Mouse (Mus musculus) ovary, postnatal 14 days (tissue): Measurements from ENCODE around the gene Hoxd4.

Source experiments
- DNase-seq: peaks from one replicate; pipeline ENCODE4 v3.0.0; 2022; ENCODE audit warnings: low spot score

Hoxd4 gene

DNA sequence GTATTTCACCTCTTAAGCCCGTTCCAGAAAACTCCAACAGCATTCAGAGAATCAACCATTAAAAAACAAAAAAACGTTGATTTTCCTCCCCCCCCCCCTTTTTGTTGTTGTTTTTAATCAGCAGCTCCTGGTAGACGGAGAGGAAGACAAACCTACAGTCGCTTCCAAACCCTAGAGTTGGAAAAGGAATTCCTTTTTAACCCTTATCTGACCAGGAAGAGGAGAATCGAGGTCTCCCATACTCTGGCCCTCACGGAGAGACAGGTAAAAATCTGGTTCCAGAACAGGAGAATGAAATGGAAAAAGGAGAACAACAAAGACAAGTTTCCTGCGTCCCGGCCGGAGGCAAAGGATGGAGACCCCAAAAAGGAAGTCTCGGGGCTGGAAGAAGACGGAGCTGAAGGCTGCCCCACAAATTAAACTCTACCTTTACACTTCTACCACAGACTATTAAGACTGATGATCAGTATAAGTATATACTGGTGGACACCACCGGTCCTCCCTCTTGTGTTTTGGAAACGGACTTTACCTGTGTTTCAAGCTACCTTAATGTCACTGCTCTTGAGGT lies 5.3 kb upstream of the Hoxd4 start:
- no peak for DNase-seq

DNA sequence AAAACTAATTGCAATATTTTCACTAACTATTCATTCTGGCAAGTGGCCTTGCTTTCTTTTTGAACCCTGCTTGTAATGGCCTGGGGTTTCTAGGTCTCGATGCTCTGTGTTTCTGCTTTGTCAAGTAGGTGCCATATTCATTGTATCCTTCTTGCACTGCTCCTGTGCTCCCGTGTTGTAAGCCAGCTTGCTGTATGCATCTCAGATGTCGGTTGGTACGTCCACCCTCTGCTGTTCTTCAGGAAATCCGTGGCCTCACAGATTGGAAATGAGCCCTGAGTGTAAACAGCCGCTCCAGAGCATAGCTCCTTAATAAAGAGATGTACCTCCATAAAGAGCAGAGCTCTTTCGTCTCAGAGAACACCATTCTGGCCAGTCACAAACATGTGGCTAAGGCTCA lies 4.1 kb upstream of the Hoxd4 start:
- DNase-seq, result no peak

DNA sequence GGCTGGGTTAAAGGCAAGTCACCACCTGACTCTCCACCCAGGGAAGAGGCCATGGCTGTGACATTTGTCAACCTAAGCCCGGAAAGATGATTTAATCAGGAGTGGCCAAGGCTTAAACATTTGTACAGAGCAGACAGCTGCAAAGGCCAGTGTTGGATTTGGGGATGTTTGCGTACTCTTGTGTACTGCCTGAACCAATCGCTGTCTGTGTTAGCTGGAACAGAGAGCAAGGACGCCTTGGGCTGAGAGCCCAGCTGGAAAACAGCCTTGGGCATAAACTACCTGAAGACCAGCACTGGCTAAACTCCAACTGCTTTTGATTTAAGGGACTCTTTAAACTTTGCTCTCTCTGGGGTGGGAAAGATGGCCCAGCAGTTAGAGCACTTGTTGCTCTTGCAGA lies 3.1 kb upstream of the Hoxd4 start:
- no peak for DNase-seq

DNA sequence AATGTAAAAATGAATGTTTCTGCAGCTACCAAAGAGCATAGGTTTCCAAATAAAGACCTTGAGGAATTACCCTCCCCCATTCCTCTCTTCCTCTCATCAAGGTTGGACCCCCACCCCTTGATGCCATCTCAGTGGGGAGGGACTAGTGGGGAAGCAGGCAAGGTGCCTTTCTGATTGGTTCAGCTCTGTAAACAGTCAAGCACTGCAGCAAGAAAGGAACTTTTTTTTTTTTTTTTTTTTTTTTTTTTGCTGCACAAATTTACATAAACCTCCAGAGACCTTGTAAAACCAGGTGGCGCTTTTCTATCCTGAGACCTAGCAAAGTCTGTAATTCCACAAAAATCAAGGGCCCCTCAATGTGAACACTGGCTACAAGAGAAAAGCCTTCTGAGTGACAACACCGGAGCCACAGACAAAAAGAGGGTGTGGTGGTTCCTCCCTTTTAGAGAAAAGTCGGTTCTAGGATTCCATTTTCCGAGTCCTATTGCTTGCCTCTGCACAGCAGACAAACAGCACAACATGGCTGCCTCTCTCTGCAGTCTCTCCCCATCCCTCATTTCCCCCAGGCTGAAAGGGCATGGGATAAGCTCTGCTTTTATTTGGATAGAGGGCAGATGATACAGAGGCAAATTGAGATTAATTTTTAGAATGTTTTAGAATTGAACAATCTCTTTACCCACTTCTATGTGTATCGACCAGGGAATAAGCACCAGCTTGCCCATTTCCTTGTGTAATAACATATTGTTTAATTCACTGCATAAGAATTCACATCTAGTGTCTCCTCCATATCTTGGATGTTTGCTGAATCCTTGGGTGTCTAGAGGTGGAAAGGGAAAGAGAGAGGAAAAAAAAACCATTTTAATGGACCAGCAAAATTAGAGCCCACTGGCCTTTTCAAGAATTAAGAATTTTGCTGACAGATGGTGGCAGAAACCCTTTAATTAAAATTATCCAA lies 2.0 kb upstream of the Hoxd4 start:
- DNase-seq, result no peak

DNA sequence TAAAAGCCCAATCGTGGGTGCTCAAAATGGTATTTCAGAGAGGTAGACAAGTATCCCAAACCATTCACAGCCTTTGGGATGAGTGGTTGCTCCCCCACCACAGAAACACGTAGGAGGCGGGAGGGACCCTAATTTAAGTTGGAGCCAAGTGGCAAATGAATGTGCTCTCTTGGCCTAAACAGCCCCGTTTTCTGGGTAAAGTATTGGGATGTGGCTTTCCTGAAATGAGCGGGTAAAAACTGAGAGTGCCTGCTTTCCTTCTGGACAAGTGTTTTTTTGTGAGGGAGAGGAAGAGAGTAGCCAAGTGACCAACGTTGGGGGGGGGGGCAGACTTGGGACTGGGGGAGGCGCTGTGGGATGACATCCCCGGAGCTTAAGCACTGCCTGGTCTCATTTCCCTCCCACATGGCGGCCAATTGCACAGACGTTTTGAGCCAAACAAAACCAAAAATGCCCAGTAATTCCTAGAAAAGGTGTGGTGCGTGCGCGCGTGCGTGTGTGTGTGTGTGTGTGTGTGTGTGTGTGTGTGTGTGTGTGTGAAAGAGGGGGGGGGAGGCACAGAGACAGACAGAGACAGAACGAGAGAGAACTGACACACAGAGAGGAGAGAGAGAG lies 693 bp upstream of the Hoxd4 start:
- no peak for DNase-seq

DNA sequence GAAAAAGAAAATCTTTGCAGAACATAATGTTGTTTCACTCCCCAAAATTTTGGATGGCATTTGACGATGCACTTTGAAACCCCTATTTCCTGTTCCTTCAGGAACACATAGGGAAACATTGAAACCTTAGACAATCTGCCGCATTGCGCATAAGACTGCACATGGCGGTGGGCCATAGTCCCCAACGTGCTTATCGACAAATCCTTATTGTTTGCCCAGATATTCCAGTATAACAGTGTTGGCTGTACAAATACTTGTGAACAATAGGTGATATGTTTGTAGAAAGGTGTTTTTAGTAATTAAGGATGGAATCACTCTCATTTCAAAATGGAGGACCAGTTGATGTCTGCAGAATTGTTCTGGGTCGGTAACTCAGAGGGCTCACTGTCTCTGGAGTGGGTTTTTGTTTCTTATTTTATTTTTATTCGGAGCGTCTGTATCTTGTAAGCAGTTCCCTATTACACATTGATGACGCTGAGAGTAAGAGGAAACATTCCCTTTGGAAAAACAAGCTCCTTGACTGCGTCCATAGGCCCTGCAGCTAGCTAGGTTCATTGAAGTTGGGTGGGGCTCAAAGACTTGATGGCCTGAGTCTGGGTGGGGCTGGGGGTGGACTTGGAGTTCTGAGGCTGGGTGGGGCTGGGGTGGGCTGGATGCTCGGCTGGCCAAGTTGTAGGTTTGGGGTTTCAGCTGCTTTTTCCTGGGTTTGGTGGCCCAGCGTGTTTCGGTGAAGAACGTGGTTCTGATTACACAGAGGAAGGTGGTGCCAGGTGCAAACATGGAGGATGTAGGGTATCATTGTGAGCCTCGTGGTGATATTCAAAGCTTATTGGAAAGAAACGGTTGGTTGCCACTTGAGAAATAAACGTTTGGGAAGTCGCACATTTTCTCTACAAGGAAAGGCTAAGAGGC lies 1.8 kb downstream of the Hoxd4 start:
- DNase-seq, result no peak

DNA sequence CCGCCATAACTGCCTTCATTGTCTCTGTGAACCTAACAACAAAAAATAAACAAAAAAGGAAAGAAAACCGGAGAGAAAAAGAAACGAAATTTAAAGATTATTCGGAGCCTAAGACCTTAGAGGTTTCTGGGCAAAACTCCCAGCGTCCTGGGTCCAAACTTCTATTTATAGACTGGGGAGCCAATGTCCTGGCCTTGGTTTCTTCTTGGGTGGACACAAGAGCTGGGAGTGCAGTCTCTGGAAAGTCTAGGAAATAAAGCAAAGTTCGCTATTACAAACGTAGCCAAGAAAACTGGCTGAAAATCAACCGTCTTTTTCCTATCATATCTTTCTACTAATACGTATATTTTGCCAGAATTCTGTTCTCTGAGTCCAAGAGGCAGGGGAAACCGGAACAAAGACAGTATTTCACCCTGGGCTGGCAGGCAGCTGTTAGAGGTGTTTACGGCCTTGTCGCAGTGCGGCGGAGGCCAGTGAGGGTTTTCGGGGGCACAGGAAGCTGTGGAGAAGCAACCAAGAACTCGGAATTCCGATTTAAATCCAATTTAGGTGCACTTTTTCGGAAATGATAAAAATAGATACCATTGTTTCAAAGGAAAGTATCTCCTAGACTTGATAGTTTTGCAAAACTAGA lies 2.5 kb downstream of the Hoxd4 start:
- DNase-seq, result no peak

DNA sequence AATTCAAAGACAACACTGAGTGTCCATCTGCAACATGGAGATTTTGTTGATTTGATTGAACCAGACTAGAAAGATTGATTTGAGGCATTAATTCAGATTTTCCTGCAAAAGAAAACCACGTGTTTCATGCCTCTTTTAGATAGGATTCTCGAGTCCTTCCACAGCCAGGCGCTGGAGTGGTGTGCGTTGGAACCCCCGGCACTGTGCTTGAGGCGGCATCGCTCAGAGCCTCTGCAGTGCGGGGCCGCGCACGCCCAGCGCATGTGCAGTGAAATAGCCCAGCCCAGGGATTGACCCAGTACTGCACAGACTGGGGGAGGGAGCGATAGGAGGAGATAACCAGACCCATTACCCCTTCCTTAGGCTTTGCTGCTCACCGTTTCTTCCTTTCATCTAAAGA lies 3.2 kb downstream of the Hoxd4 start:
- DNase-seq, result no peak

DNA sequence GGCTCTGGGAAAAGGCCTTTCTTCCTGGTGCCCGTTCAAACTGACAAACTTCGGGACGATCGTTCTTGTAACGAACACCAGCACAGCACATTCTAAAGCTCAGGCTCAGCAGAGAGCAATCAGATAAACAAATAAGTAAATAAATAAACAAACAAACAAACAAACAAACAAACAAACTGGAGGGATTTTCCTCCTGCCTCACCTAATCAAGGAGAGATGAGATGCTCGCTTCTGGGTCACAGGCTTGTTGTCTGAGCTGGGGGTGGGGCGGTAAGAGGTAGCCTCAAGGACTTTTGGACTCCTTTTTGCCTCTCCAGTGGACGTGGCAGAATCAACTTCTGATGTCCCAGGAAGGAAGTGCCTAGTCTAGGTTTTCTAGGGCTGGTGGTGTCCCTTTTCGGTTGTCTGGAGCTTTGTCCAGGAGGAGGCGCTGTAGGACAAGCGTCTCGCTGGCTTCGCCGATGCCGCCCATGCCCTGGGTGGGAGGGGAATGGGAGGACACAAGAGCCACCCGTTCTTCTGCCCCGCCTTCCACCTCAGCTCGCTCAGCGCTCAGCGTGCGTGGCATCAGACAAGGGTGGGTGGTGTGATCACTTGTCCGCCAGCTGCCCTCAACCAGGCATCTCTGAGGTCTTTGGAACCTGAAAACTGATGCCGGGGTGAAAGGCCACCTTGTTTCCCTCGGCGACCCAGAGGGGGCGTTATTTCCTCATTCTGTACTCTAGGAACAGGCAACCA lies 3.9 kb downstream of the Hoxd4 start:
- DNase-seq, result peak; percentile 95

DNA sequence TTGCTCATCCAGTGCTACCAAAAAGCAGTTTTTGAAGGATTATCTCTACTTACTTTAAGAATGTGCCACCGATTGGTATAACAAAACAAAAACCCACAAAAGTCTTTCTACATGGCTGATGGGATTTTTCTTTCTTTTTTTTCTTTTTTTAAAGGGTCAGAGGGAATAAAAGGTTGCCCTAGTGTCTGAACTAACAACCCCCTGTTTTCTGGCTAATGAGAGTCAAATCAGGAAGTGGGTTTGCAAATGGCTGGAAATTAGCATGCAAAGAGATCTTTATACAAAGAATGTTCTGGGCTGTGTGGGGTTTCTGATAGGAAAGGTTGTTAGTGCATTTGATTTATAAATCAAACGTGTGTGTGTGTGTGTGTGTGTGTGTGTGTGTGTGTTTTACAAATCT lies 8.7 kb downstream of the Hoxd4 start:
- no peak for DNase-seq

DNA sequence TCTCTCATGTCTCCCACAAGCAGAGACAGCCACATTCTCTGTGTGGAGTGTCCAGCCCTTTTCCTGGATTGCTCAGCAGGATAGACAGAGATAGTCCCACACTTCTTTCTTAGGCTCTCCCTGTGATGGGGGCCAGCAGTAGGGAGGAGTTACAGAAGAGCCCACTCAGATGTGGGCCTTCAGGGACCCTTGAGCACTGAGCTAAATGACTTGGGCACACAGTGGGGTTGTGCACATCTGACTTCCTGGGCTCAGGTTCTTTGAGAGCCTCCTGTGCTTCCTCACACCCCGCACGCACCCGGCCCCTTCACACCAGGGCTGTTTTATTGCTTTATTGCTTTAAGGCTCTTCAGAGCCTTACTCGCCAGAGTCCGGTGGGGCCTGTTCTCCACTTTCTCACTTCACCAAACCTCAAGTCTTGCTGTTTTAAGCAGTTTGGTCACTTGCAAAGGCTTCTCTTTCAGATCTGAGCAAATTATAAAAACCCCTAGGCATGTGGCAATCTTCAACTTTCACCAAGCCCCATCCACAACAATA lies 9.3 kb downstream of the Hoxd4 start:
- no peak for DNase-seq

DNA sequence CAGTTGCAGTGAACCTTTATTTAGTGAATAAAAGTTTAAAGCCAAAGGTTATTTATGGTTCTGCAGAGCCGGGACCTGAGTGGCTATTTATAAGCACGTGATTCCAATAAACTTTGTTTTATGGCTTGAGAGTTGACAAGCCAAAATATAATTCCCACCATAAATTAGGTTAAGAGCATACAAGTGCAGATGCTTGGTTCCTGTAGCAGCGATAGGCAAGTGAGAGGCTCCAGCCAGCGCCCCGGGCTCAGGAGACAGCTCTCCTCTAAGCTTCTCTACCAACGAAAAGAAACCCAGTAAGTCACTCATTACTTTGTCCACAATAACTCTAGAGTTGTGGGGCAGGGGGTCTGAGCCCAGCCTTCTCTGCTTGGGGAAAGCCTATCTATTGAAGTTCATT lies 10.2 kb downstream of the Hoxd4 start:
- DNase-seq, result no peak

DNA sequence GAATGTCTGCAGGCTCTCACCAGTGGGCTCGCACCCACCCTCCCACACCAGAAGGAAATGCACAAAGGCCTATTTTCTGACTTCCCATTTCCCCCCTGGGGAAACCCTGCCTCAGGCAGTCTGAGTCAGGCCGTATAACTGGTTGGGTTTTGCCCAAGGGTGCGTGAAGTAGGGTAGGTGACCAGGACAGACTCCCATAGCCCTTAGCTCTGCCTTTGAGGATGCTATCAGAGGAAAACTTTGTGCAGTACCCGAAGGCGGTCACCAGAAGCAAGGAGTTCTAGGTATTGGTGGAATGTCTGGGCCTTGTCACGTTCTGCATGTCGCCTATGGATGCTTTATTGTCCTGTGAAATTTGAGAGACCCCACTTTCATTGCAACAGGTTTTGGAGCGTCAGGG lies 11.2 kb downstream of the Hoxd4 start:
- no peak for DNase-seq

DNA sequence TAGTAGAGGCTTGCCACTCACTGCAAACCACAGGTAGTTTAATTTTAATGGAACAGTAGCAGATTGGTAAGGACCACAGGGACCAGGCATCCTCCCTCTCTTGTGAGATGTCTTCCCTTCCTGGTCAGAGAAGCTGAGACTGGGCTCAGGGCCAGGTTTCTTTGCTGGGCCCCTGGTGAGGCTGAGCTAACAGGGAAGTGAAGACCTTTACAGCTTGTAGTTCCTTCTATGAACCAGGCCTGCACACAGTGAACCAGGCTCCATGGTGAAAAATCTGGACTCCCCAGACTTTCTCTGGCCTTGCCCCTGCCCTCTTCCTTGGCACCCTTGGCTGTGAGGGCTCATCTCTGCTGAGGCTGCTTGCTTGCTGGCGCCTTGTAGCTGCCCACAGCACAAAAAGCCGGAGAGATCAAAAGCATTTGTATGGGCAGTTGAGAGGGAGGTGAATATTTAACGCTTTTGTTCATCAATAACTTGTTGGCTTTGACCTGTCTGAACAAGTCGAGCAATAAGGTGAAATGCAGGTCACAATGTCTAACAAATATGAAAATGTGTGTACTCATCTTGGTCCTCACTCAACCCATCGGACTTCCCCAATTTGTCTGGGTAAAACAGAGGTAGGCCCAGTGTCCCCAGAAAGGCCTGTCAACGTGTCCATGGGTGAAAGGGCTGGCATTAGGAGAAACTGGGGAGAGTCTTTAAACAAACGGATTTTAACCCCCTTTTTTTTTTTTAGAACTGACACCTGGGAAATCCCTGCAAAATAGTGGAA lies 12.7 kb downstream of the Hoxd4 start:
- DNase-seq, result no peak

DNA sequence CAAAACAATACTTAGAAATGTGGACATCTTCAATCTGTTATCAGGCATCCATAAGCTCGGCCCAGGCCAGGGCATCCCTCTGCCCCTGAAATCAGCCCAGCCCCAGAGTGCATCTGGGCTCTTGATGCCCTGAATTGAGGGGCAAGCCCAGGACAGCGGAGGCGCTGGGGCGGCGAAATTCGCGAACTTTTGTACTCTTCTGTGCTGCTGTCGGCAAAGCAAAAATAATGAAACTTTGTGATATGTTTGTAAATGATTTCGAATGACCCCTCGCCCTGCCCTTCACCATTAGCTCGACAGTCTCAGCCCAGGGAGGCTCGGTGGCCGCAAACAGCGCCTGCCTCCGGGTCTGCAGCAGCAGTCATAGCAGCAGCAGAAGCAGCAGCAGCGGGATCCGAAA lies 13.4 kb downstream of the Hoxd4 start:
- DNase-seq, result no peak

DNA sequence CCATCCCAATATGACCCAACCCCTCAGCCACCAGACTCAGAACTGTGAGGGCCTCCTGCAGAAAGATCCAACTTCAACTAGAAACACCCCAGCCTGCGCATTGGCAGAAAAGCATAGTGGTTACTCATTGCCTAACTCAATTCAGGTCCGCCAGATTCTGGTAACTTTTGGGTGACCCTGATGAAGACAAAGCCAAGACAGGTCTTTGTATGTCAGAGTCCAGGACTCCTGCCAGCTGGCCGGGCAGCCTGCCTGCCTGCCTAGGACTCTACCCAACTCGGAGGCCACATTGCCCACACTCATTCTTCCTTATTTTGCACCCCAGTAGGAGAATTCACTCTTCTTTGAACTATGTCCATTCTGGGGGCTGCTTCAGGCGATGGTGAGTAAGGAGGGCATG lies 14.8 kb downstream of the Hoxd4 start, which contains the start of gene Gm28230:
Gene Gm28230 (plus strand): TSS at position 178 of the 400 bp plus-strand sequence.
- DNase-seq, result no peak

DNA sequence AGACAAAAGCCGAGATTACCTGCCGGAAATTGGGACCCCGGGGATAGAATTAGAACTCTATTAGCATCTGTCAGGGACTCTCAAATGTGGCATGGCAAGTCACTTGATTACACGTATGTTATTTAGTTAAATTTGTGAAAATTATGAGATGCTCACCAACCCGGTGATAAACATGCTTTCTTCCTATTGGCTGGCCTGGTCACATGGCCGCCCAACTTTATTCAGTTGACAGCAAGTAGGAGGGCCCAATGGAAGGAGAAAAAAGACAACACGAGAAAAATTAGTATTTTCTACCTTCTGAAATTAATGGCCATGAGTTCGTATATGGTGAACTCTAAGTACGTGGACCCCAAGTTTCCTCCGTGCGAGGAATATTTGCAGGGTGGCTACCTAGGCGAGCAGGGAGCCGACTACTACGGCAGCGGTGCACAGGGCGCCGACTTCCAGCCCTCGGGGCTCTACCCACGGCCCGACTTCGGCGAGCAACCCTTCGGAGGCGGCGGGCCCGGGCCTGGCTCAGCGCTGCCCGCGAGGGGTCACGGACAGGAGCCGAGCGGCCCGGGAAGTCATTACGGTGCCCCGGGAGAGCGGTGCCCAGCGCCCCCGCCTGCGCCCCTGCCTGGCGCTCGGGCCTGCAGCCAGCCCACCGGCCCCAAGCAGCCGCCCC lies 15.4 kb downstream of the Hoxd4 start:
- no peak for DNase-seq

DNA sequence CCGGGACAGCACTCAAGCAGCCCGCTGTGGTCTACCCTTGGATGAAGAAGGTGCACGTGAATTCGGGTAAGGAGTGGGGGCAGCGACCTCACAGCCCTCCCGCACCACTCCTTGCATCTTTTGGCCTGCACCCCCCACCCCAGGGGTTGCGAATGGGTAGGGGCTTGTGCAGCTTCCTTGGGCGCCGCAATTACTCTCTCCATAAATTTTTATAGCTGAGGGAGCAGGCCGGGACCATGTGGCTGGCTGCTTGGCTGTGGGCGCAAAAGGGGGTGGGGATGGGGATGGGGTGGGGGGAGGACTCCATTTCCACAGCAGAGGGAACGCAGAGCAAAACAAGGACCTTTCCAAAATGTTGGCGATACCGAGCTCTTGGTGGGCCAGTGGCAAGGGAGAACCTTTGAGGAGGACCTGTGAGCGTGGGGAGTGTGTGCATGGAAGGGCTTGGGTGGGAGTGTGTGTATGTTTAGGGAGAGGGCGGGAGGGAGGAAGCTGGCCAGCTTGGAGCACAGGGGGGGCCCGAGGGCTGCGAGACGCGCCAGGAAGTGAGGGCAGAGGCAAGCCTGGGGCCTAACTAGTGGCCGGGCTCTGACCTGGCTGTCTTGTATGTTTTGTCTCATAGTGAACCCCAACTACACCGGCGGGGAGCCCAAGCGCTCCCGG lies 16.0 kb downstream of the Hoxd4 start:
- DNase-seq, result no peak

DNA sequence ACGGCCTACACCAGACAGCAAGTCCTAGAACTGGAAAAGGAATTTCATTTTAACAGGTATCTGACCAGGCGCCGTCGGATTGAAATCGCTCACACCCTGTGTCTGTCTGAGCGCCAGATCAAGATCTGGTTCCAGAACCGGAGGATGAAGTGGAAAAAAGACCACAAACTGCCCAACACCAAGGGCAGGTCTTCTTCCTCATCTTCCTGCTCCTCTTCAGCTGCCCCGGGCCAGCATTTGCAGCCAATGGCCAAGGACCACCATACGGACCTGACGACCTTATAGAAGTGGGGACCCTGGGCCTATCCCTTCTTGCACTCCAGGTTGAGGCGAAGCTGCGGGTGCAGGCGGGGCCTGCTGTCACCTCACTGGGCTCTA lies 16.6 kb downstream of the Hoxd4 start:
- no peak for DNase-seq
